Mouse (Mus musculus) subcutaneous adipose tissue, adult 2 months (tissue): ENCODE measurements around the gene Znhit3. TPM values are rescaled to one million over a fixed set of nuclear protein-coding genes. Genes with fewer than 3 reads are reported as not detected.

Experiments
- polyA plus RNA-seq: library from polyadenylated mRNA; depleted of rRNA; stranded (reverse); fragments of >200 nt; gene quantifications from 2 replicates; pipeline ENCODE4 v1.2.3, GENCODE M21; 2012; ENCODE audit warnings: low replicate concordance; rRNA removed

Gene Znhit3
- 15.0 and 17.2 TPM in 2 replicates for polyA plus RNA-seq

DNA sequence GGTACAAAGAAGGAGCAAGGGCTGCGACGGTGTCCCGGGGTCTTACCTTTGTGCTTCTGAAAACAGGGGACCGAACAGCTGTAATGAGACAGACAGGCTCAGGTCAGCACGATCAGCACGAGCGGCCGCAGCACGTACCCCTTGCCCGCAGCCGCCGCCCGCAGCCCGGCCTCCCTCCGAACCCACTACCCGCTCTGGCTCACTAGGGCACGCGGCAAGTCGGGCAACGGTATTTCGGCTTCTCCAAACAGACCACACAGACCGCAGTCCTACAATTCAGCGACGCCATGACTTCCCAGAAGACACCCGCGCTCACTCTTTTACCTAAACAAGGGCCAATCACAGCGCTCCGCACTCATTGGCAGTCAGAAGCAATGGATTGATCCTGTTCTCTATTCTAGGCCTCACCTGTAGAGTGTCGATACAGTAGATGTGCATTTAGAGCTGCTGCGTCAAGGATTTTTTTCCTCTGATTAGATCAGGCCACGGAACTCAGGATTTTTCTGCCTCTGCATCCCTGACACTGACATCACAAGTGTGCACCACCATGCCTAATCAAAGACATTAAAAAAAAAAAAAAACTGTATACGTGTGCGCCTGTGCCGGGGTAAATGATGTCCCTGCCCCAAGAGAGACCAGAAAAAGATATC, at the start of gene Znhit3:
Znhit3 (minus strand) TSS at position 314 of the 650 bp plus-strand sequence.

DNA sequence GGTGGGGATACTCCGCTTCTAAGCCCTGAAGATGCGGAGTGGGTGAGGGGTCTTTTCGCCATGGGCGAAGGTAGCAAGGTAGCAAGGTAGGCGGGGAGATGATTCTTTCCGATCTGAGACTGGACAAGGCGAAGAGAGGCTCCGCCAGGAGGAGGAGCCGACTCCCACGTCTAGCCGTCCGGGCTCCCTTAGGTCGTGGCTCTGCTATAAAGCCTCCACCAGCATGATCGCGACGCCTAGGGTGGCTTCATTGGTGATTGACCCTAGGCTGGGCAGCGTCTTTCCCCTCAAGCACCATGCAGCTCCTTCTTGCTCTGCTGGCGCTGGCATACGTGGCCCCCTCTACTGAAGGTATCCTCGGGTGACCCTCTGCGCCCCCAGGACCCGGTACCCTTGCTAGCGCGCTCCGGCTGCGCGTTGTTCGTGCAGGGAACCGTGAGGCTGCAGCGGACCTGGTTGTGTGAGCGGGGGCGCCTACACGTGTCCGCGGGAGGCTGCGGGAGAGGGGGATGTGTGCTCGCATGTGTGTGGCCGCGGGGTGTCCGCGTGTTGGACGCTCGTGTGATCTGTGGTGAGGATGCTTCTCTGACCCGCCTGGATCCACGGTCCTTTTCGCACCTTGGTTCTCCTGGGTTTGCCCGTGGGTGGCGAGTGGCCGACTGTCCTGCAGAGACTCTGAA, 41.6 kb upstream of the Znhit3 start, which contains the start of gene Car4:
Car4 (plus strand) TSS at position 196 of the 680 bp plus-strand sequence.

DNA sequence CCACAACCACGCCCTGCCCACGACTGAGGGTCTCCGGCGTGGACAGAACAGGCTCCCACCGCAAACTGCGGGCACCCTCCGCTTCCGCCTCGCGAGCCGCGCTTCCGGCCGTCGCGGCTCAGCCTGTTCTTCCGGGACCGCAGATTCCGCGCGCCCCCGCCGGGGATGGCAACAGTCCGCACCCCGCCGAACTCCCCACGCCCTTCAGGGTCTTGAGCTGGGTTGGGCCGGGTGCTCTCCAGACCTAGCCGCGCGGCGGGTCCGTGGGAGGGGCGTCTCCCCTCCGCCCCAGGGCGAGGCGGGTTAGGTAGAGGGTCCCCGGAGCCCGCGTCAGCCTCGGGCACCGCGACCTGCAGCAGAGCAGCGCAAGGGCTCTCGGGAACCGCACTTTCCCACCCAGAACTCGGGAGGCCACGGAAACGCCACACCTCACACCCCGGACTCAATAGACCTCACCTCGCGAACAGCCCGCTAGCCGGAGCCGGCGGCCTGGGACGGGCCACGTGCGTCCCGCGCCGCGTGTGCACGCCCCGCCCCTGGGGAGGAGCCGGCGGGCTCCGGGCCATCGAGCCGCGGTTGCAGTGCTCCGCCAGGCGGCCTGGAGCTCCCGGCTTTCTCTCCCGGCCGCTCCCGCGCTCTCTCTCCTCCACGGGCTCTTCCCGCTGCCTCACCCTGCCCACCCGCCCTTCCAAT, 36.2 kb downstream of the Znhit3 start, which contains the start of the genes Myo19 and Pigw:
Myo19 (plus strand) TSS at position 377 of the 693 bp plus-strand sequence.
Pigw (minus strand) TSS at position 514 of the 693 bp plus-strand sequence.

DNA sequence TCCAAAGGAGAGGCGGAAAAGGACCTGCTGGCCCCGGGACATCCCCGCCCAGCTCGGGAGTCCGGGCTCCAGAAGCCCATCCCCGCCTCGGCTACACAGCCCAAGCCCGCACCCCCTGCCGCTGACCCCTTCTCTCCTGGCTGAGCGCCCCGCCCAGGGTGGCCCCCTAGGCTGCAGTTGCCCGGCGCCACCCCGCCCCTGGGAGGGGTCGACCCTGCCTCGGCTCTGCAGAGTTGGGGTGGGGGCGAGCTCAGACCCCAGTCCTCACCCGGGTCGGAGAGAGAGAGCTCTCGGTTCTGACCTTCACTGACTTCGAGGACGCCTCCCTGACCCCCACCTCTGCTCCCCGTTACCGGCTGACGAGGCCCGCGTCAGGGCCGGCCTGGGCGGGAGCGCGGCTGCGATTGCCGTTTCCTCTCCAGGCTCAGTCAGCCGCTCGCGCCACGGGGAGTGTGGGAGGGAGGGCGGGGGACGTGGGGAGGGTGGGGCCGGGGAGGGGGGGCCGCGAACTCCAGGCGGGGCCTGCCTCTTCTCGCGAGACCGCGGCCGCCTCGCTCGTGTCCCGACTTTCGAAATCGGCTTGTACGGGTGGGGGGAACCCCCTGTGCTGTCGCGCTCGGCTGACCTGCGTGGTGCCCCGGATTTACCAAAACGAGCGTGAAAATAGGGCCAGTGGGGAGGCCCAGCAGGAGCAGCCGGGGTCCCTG, 45.7 kb downstream of the Znhit3 start, which contains the start of gene Ggnbp2:
Ggnbp2 (minus strand) TSS at position 481 of the 707 bp plus-strand sequence.

Other genes starting within 250 kb of the Znhit3 start
- 9.6 and 13.7 TPM in 2 replicates for gene Mrm1, start 96.9 kb downstream of the Znhit3 start, polyA plus RNA-seq
- gene Dhrs11, start 87.4 kb downstream of the Znhit3 start, polyA plus RNA-seq: 29.4 and 32.5 TPM in 2 replicates
- 38.1 and 54.2 TPM in 2 replicates for gene Ggnbp2, start 45.5 kb downstream of the Znhit3 start, polyA plus RNA-seq
- gene Myo19, start 36.2 kb downstream of the Znhit3 start, polyA plus RNA-seq: 21.5 and 25.2 TPM in 2 replicates
- gene Pigw, start 36.1 kb downstream of the Znhit3 start, polyA plus RNA-seq: 4.0 and 4.4 TPM in 2 replicates
- gene Car4, start 41.4 kb upstream of the Znhit3 start, polyA plus RNA-seq: 12.9 and 77.5 TPM in 2 replicates
- 7.2 and 7.4 TPM in 2 replicates for gene Usp32, start 223.8 kb upstream of the Znhit3 start, polyA plus RNA-seq